Comparison of ENCODE assay signal across 8 mouse cellular contexts in the genomic region with DNA sequence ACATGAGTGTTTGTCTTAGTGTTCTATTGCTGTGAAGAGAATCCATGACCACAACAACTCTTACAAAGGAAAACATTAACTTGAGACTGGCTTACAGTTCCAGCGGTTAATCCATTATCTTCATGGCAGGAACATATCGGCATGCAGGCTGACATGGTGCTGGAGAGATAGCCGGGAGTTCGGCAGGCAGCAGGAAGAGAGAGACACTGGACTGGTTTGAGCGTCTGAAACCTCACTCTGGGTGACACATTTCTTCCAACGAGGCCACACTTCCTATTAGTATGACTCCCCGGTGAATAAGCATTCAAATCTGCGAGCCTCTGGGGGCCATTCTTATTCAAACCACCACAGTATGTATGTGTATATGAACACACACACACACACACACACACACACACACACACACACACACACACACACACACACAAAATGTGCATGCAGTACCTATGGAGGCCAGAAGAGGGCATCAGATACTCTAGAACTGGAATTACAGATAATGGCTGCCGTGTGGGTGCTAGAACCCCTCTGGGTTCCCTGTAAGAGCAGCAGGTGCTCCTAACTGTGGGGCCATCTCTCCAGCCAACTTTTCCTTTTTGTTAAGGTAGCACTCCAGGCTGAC. TPM values are rescaled to one million over a fixed set of nuclear protein-coding genes. Genes with fewer than 3 reads are reported as not detected.
A peak's percentile ranks its signal among the peaks of the same experiment; 100 is the strongest.
DNase-seq lines count a peak whose midpoint lies in the region; ATAC-seq and TF ChIP-seq lines count a peak whose summit lies in the region.

No protein-coding gene starts in this region.

- TF ChIP-seq POLR2A in CH12.LX (IDR thresholded peaks at IDR 0.05; ENCODE audit: low read depth, low read length): peak; percentile 55
- no peak for TF ChIP-seq POLR2A in limb, embryonic 14.5 days (IDR thresholded peaks at IDR 0.05; ENCODE audit: borderline replicate concordance, extremely low read depth, insufficient read depth, insufficient read length)

- WGBS in forebrain, postnatal 0 days: 55% methylated on average over 9 of the region's 9 CpGs
- 61% methylated on average over 9 of the region's 9 CpGs for WGBS in forebrain, embryonic 12.5 days
- 64% methylated on average over 9 of the region's 9 CpGs for WGBS in limb, embryonic 14.5 days
- 66% methylated on average over 9 of the region's 9 CpGs for WGBS in neural tube, embryonic 11.5 days

- H3K36me3 ChIP-seq in forebrain, postnatal 0 days (ENCODE audit: insufficient read depth): no peaks in the 10 kb centered on the region
- no peaks in the 10 kb centered on the region for H3K36me3 ChIP-seq in forebrain, embryonic 12.5 days (replicated peaks)
- no peaks in the 10 kb centered on the region for H3K36me3 ChIP-seq in CH12.LX (replicated peaks in 1 of 2; ENCODE audit: control insufficient read depth in 1 of 2, insufficient read depth in 1 of 2, low read length in 1 of 2)
- H3K36me3 ChIP-seq in limb, embryonic 14.5 days (ENCODE audit: control insufficient read depth, insufficient read depth, low read length): no peaks in the 10 kb centered on the region
- H3K36me3 ChIP-seq in neural tube, embryonic 11.5 days (ENCODE audit: control insufficient read depth, insufficient read depth, low read length): no peaks in the 10 kb centered on the region

- no peaks in the 10 kb centered on the region for H3K4me1 ChIP-seq in forebrain, postnatal 0 days (ENCODE audit: insufficient read depth)
- H3K4me1 ChIP-seq in forebrain, embryonic 12.5 days: peaks cover 7% of the 10 kb centered on the region
- peaks cover 0 to 22% of the 10 kb centered on the region in 2 experiments; a peak in 2 of 4 replicates for H3K4me1 ChIP-seq in CH12.LX (ENCODE audit: control insufficient read depth in 1 of 2, insufficient read depth in 2 of 2)
- peaks cover 2% of the 10 kb centered on the region; the same call in 1 of the 2 replicates for H3K4me1 ChIP-seq in limb, embryonic 14.5 days (ENCODE audit: control insufficient read depth, insufficient read depth, low read length)
- no peaks in the 10 kb centered on the region for H3K4me1 ChIP-seq in neural tube, embryonic 11.5 days (ENCODE audit: control insufficient read depth, insufficient read depth, low read length)

- H3K27me3 ChIP-seq in forebrain, postnatal 0 days (ENCODE audit: insufficient read depth, low read length): peaks cover 5% of the 10 kb centered on the region; the same call in 1 of the 2 replicates
- peaks cover 6% of the 10 kb centered on the region; the same call in 1 of the 2 replicates for H3K27me3 ChIP-seq in forebrain, embryonic 12.5 days
- no peaks in the 10 kb centered on the region for H3K27me3 ChIP-seq in CH12.LX (replicated peaks)
- no peaks in the 10 kb centered on the region for H3K27me3 ChIP-seq in limb, embryonic 14.5 days (ENCODE audit: control insufficient read depth, insufficient read depth, low read length)
- H3K27me3 ChIP-seq in neural tube, embryonic 11.5 days (ENCODE audit: control insufficient read depth, insufficient read depth, low read length): no peaks in the 10 kb centered on the region

- ATAC-seq in forebrain, postnatal 0 days: no peak
- no peak for ATAC-seq in forebrain, embryonic 12.5 days (ENCODE audit: low FRiP score)
- ATAC-seq in limb, embryonic 14.5 days (ENCODE audit: low FRiP score, low read depth): no peak
- no peak for ATAC-seq in neural tube, embryonic 11.5 days (ENCODE audit: insufficient read depth, low FRiP score, low TSS enrichment)

- no peak overlapping the region for H3K4me3 ChIP-seq in forebrain, postnatal 0 days (ENCODE audit: low read depth, low read length)
- no peak overlapping the region for H3K4me3 ChIP-seq in forebrain, embryonic 12.5 days (replicated peaks)
- H3K4me3 ChIP-seq in CH12.LX (replicated peaks in 1 of 3; ENCODE audit: low read depth in 2 of 3, low read length in 2 of 3, poor library complexity in 1 of 3): peak overlapping the region in 1 of 3 experiments; percentile 20
- H3K4me3 ChIP-seq in limb, embryonic 14.5 days (replicated peaks; ENCODE audit: low read length): no peak overlapping the region
- no peak overlapping the region for H3K4me3 ChIP-seq in neural tube, embryonic 11.5 days (ENCODE audit: low read depth, low read length)

- peak; percentile 73 for TF ChIP-seq CTCF in forebrain, postnatal 0 days (IDR thresholded peaks at IDR 0.05; ENCODE audit: low read depth)
- TF ChIP-seq CTCF in CH12.LX (conservative IDR thresholded peaks at IDR 0.05 in 1 of 2, IDR thresholded peaks at IDR 0.05 in 1 of 2; ENCODE audit: low read depth in 2 of 2, low read length in 2 of 2): peak; percentile 20 to 74; a peak in 3 of 4 replicates

- TF ChIP-seq RAD21 in CH12.LX (IDR thresholded peaks at IDR 0.05; ENCODE audit: low read depth, low read length): peak; percentile 50

- no peaks in the 10 kb centered on the region for H3K79me2 ChIP-seq in CH12.LX (replicated peaks; ENCODE audit: control insufficient read depth, extremely low read depth, insufficient read depth, poor library complexity, severe bottlenecking)

- H3K27ac ChIP-seq in forebrain, postnatal 0 days (ENCODE audit: low read depth, low read length): no peak overlapping the region
- no peak overlapping the region for H3K27ac ChIP-seq in forebrain, embryonic 12.5 days
- peak overlapping the region; percentile 94 for H3K27ac ChIP-seq in CH12.LX (ENCODE audit: insufficient read depth, low read depth)
- no peak overlapping the region for H3K27ac ChIP-seq in limb, embryonic 14.5 days (replicated peaks; ENCODE audit: low read depth, low read length)
- no peak overlapping the region for H3K27ac ChIP-seq in neural tube, embryonic 11.5 days (ENCODE audit: low read depth, low read length)

- in situ Hi-C loops in CH12.LX (cut with MboI; ENCODE audit: low pct_ligation_motif_present, low pct_unique_long_range_greater_than_20kb, low sequenced_read_pairs): no loop called here

- no peak overlapping the region for H3K9ac ChIP-seq in forebrain, postnatal 0 days
- H3K9ac ChIP-seq in forebrain, embryonic 12.5 days: no peak overlapping the region
- H3K9ac ChIP-seq in CH12.LX (ENCODE audit: insufficient read depth, low read depth): peak overlapping the region; percentile 73
- no peak overlapping the region for H3K9ac ChIP-seq in limb, embryonic 14.5 days (ENCODE audit: low read depth, low read length, severe bottlenecking)
- H3K9ac ChIP-seq in neural tube, embryonic 11.5 days (ENCODE audit: low read length): no peak overlapping the region

- no peak overlapping the region for H3K4me2 ChIP-seq in forebrain, postnatal 0 days (ENCODE audit: low read depth)
- H3K4me2 ChIP-seq in forebrain, embryonic 12.5 days: no peak overlapping the region
- H3K4me2 ChIP-seq in CH12.LX (ENCODE audit: insufficient read depth, low read depth, poor library complexity, severe bottlenecking): peak overlapping the region; percentile 91
- H3K4me2 ChIP-seq in limb, embryonic 14.5 days (replicated peaks; ENCODE audit: low read depth, low read length, severe bottlenecking): no peak overlapping the region
- no peak overlapping the region for H3K4me2 ChIP-seq in neural tube, embryonic 11.5 days (ENCODE audit: low read depth)

- no peaks in the 10 kb centered on the region for H3K9me3 ChIP-seq in forebrain, postnatal 0 days (ENCODE audit: low read length)
- no peaks in the 10 kb centered on the region for H3K9me3 ChIP-seq in forebrain, embryonic 12.5 days
- H3K9me3 ChIP-seq in CH12.LX (replicated peaks; ENCODE audit: low read length): no peaks in the 10 kb centered on the region
- no peaks in the 10 kb centered on the region for H3K9me3 ChIP-seq in limb, embryonic 14.5 days (ENCODE audit: control insufficient read depth, low read length)
- H3K9me3 ChIP-seq in neural tube, embryonic 11.5 days (ENCODE audit: control insufficient read depth, low read length): no peaks in the 10 kb centered on the region

- peak; percentile 87 for TF ChIP-seq EP300 in CH12.LX (IDR thresholded peaks at IDR 0.05; ENCODE audit: low read length)

- peak; percentile 8 for DNase-seq in forebrain, postnatal 0 days
- DNase-seq in CH12.LX (ENCODE audit: extremely low read depth): peak; percentile 97
- peak; percentile 62 for DNase-seq in embryo, embryonic 11 days
- peak; percentile 19 for DNase-seq in limb, embryonic 14.5 days (ENCODE audit: low spot score)
- peak; percentile 32 for DNase-seq in neural tube, embryonic 11.5 days (ENCODE audit: low spot score)
- no peak for DNase-seq in urinary bladder, postnatal 25 days (ENCODE audit: low spot score)
- no peak for DNase-seq in testis, postnatal 10 days (ENCODE audit: low spot score)

- dilution Hi-C loops in CH12.LX (cut with MboI; ENCODE audit: extremely low pct_ligation_motif_present, extremely low pct_unique_long_range_greater_than_20kb, low sequenced_read_pairs): no loop called here

RNA-seq across cellular contexts. Expression of a gene that starts 6.4 kb away (rescaled TPM):
- total RNA-seq in forebrain, postnatal 0 days (2014; rRNA removed): 52.4 and 67.3 TPM in 2 replicates
- 32.6 and 40.4 TPM in 2 replicates for polyA plus RNA-seq in forebrain, postnatal 0 days (2015; fragmentation: Nextera tagmentation; extraction: Ambion mirVana)
- polyA plus RNA-seq in forebrain, embryonic 12.5 days (2016; fragmentation: Nextera tagmentation; extraction: Ambion mirVana): 18.6 and 20.2 TPM in 2 replicates
- 4.2 and 4.9 TPM in 2 replicates for total RNA-seq in CH12.LX (2012; rRNA removed)
- 2.0 and 3.0 TPM in 2 replicates for total RNA-seq in CH12.LX (2014; rRNA removed)
- polyA plus RNA-seq in CH12.LX (2012; ENCODE audit: insufficient read length, low read depth): 2.3 and 2.5 TPM in 2 replicates
- 16.1 and 18.0 TPM in 2 replicates for polyA plus RNA-seq in limb, embryonic 14.5 days (2012; rRNA removed)
- 14.0 and 17.3 TPM in 2 replicates for polyA plus RNA-seq in limb, embryonic 14.5 days (2014; fragmentation: Nextera tagmentation; extraction: Ambion mirVana)
- polyA plus RNA-seq in neural tube, embryonic 11.5 days (2014; fragmentation: Nextera tagmentation; extraction: Ambion mirVana): 12.5 and 13.0 TPM in 2 replicates

RNA-seq across cellular contexts. Expression of a gene that starts 42.0 kb away (rescaled TPM):
- 0.90 and 1.2 TPM in 2 replicates for total RNA-seq in forebrain, postnatal 0 days (2014; rRNA removed)
- polyA plus RNA-seq in forebrain, postnatal 0 days (2015; fragmentation: Nextera tagmentation; extraction: Ambion mirVana): 0.63 and 0.86 TPM in 2 replicates
- polyA plus RNA-seq in forebrain, embryonic 12.5 days (2016; fragmentation: Nextera tagmentation; extraction: Ambion mirVana): 0.63 and 1.1 TPM in 2 replicates
- not detected in 2 replicates for total RNA-seq in CH12.LX (2012; rRNA removed)
- total RNA-seq in CH12.LX (2014; rRNA removed): not detected in 2 replicates
- polyA plus RNA-seq in CH12.LX (2012; ENCODE audit: insufficient read length, low read depth): not detected in 2 replicates
- 20.9 and 30.3 TPM in 2 replicates for polyA plus RNA-seq in limb, embryonic 14.5 days (2012; rRNA removed)
- 11.9 and 12.8 TPM in 2 replicates for polyA plus RNA-seq in limb, embryonic 14.5 days (2014; fragmentation: Nextera tagmentation; extraction: Ambion mirVana)
- 0.97 and 1.5 TPM in 2 replicates for polyA plus RNA-seq in neural tube, embryonic 11.5 days (2014; fragmentation: Nextera tagmentation; extraction: Ambion mirVana)

RNA-seq across cellular contexts. Expression of a gene that starts 54.6 kb away (rescaled TPM):
- total RNA-seq in forebrain, postnatal 0 days (2014; rRNA removed): 0.24 and 0.62 TPM in 2 replicates
- polyA plus RNA-seq in forebrain, postnatal 0 days (2015; fragmentation: Nextera tagmentation; extraction: Ambion mirVana): 0.64 and 1.0 TPM in 2 replicates
- 0.19 and 0.36 TPM in 2 replicates for polyA plus RNA-seq in forebrain, embryonic 12.5 days (2016; fragmentation: Nextera tagmentation; extraction: Ambion mirVana)
- not detected in 2 replicates for total RNA-seq in CH12.LX (2012; rRNA removed)
- not detected in 2 replicates for total RNA-seq in CH12.LX (2014; rRNA removed)
- not detected in 2 replicates for polyA plus RNA-seq in CH12.LX (2012; ENCODE audit: insufficient read length, low read depth)
- polyA plus RNA-seq in limb, embryonic 14.5 days (2012; rRNA removed): 0.18 and 0.20 TPM in 2 replicates
- 0.15 TPM in 1 of 2 replicates, not detected in the other for polyA plus RNA-seq in limb, embryonic 14.5 days (2014; fragmentation: Nextera tagmentation; extraction: Ambion mirVana)
- 0.37 and 0.72 TPM in 2 replicates for polyA plus RNA-seq in neural tube, embryonic 11.5 days (2014; fragmentation: Nextera tagmentation; extraction: Ambion mirVana)

RNA-seq across cellular contexts. Expression of a gene that starts 54.8 kb away (rescaled TPM):
- total RNA-seq in forebrain, postnatal 0 days (2014; rRNA removed): 40.7 and 62.1 TPM in 2 replicates
- polyA plus RNA-seq in forebrain, postnatal 0 days (2015; fragmentation: Nextera tagmentation; extraction: Ambion mirVana): 3.3 and 6.0 TPM in 2 replicates
- polyA plus RNA-seq in forebrain, embryonic 12.5 days (2016; fragmentation: Nextera tagmentation; extraction: Ambion mirVana): 2.1 and 4.3 TPM in 2 replicates
- total RNA-seq in CH12.LX (2012; rRNA removed): 6.4 and 12.0 TPM in 2 replicates
- total RNA-seq in CH12.LX (2014; rRNA removed): 4.0 and 4.5 TPM in 2 replicates
- 6.0 and 6.4 TPM in 2 replicates for polyA plus RNA-seq in CH12.LX (2012; ENCODE audit: insufficient read length, low read depth)
- 4.7 and 6.3 TPM in 2 replicates for polyA plus RNA-seq in limb, embryonic 14.5 days (2012; rRNA removed)
- 1.4 and 2.6 TPM in 2 replicates for polyA plus RNA-seq in limb, embryonic 14.5 days (2014; fragmentation: Nextera tagmentation; extraction: Ambion mirVana)
- polyA plus RNA-seq in neural tube, embryonic 11.5 days (2014; fragmentation: Nextera tagmentation; extraction: Ambion mirVana): 2.1 and 4.4 TPM in 2 replicates

Comparison
In these comparisons a context has a peak if more than half of its experiments do, and no peak if none do; other contexts are left out.
1. DNase-seq: peak in forebrain, postnatal 0 days (single experiment), CH12.LX (single experiment), embryo, embryonic 11 days (single experiment), limb, embryonic 14.5 days (single experiment) and neural tube, embryonic 11.5 days (single experiment); none in urinary bladder, postnatal 25 days (single experiment) and testis, postnatal 10 days (single experiment).